Mouse (Mus musculus) heart, embryonic 10.5 days (tissue): ENCODE results near the gene Cap1. TPM values are rescaled to one million over a fixed set of nuclear protein-coding genes. Genes with fewer than 3 reads are reported as not detected.
"Not testable (repeated sequence)": the region's sequence is repeated elsewhere in the genome, so short reads cannot be mapped to it uniquely, and the experiment has no call there.

Experiments used
- DNase-seq: peaks from one replicate; pipeline ENCODE4 v3.0.0-alpha.2; 2017; ENCODE audit warnings: low spot score
- H3K27ac ChIP-seq: fragments of 300-500 bp; sonication (generic); 2 replicates; pipeline ENCODE4 v1.5.1; 2016; ENCODE audit warnings: mild to moderate bottlenecking
- H3K27me3 ChIP-seq: fragments of 300-500 bp; sonication (generic); 2 replicates; pipeline ENCODE4 v1.6.1; 2016; ENCODE audit warnings: mild to moderate bottlenecking; ENCODE audit not compliant: poor library complexity, insufficient read depth, severe bottlenecking
- H3K36me3 ChIP-seq: fragments of 300-500 bp; sonication (generic); 2 replicates; pipeline ENCODE4 v1.6.1; 2016; ENCODE audit warnings: mild to moderate bottlenecking, moderate library complexity
- H3K4me1 ChIP-seq: fragments of 300-500 bp; sonication (generic); 2 replicates; pipeline ENCODE4 v1.6.1; 2016; ENCODE audit warnings: mild to moderate bottlenecking
- H3K4me3 ChIP-seq: fragments of 300-500 bp; sonication (generic); 2 replicates; pipeline ENCODE4 v1.5.1; 2016; ENCODE audit warnings: mild to moderate bottlenecking, moderate library complexity
- H3K9me3 ChIP-seq: fragments of 300-500 bp; sonication (generic); 2 replicates; pipeline ENCODE4 v1.6.1; 2016; ENCODE audit warnings: mild to moderate bottlenecking, moderate library complexity
- WGBS: fragments of 180-500 bp; shearing (Covaris S2); methylation state at CpG from one replicate; pipeline ENCODE4 v1.1.7; 2016; 5-methylcytosine and 5-hydroxymethylcytosine counted together
- polyA plus RNA-seq: library from polyadenylated mRNA; unstranded; fragments of >200 nt; fragmentation: Nextera tagmentation; extraction: Ambion mirVana; gene quantifications from 2 replicates; pipeline ENCODE4 v1.2.1, GENCODE M21; 2016

Gene Cap1
- polyA plus RNA-seq, 1 experiment from 2014 or later: 21.7 TPM

- DNase-seq: no peak
- Histone ChIP-seq H3K27me3 (no peaks in the 10 kb centered on the region), H3K27ac (no peak overlapping the region), H3K4me3 (no peak overlapping the region), H3K4me1 (no peaks in the 10 kb centered on the region), H3K36me3 (peaks cover 77% of the 10 kb centered on the region), H3K9me3 (no peaks in the 10 kb centered on the region)
- 88% methylated on average over 4 of the region's 4 CpGs for WGBS
These were observed 31.1 kb downstream of the Cap1 start for GRCm38 (mm10) chr4:122854770-122855169.

DNA sequence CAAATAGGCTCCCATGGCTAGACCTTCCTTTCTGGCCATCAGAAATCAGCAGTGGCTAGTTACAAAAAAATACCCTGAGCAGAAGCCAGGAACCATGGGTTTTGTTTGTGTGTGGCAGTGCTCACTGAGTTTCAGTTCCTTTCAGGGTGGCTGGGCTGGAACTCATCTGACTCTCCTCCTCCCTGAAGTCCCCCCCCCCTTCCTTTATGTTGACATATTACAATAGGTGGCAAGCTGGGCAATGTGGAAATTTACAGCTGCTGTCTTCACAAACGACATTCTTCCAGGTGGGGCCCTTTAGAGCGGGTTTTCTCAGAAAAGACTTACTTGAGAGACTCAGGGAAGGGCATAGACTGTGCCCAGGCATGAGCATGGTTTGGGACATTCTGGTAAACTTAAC, 32.2 kb downstream of the Cap1 start:
- no peak overlapping the region for H3K27ac ChIP-seq
- H3K36me3 ChIP-seq: peaks cover 77% of the 10 kb centered on the region
- no peaks in the 10 kb centered on the region for H3K4me1 ChIP-seq
- H3K4me3 ChIP-seq: no peak overlapping the region
- WGBS: 65% methylated on average over 2 of the region's 2 CpGs
- H3K27me3 ChIP-seq: no peaks in the 10 kb centered on the region
- DNase-seq: no peak
- no peaks in the 10 kb centered on the region for H3K9me3 ChIP-seq

DNA sequence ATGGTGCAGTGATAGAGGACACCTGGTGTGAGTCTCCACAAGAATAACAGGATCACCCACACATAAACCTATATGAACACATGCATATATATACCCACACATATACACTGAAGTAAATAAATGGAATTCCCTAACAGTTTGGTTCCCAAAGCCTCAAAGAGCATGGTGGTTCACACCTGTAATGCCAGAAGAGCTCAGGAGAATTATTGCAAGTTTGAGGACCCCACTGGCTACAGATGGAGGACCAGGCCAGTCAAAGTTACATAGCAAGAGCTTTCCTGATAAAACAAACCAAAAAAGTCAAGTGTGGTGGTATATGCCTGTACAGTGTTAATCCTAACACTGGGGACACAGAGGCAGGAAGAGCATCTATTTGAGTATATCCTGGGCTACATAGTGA, 34.3 kb downstream of the Cap1 start:
- no peak for DNase-seq
- H3K4me3 ChIP-seq: no peak overlapping the region
- no peak overlapping the region for H3K27ac ChIP-seq
- H3K4me1 ChIP-seq: no peaks in the 10 kb centered on the region
- H3K9me3 ChIP-seq: no peaks in the 10 kb centered on the region
- no peaks in the 10 kb centered on the region for H3K27me3 ChIP-seq
- peaks cover 77% of the 10 kb centered on the region for H3K36me3 ChIP-seq

DNA sequence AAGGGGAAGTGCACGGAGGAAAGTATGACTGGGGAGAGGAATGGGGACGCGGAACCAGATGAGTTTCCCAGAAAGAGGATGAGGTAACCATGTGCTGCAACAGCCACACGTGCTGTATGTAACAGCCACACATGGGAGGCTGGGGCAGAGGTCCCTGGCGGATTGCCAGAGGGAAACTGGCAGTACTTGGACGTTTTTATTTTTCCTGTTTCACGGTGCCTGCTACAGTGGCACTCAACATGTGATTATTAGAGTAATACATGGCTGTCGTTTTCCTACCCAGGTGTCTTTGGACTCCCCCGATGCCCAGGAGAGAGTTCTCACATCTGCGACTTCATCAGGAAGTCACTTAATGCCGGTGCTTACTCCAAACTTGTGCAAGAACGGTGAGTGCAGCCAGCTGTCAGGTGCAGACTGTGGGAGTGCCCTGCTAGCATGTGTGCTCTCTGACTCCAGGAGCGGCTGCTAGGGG, 37.7 kb downstream of the Cap1 start:
- 83% methylated on average over 13 of the region's 13 CpGs for WGBS
- peaks cover 82% of the 10 kb centered on the region for H3K36me3 ChIP-seq
- no peaks in the 10 kb centered on the region for H3K9me3 ChIP-seq
- no peak overlapping the region for H3K4me3 ChIP-seq
- DNase-seq: no peak
- H3K27ac ChIP-seq: no peak overlapping the region
- no peaks in the 10 kb centered on the region for H3K27me3 ChIP-seq
- H3K4me1 ChIP-seq: no peaks in the 10 kb centered on the region

DNA sequence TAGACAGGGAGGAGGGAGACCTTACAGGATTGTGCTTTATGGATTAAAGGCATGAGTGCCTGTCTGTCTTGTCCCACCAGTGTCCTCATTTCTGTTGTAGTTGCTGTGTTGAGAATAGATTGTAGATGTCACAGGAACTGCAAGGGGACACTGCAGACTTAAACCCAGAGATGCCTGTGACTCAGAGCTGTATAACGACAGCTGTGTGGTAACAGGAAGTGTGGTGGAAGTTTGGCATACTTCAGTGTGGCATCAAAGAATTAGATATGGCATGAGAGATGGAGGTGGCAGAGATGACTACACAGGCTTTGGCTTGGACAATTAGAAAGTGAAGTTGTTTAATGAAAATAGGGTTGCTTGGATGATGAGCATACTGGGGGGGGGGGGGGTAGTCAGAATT, 47.4 kb downstream of the Cap1 start:
- no peaks in the 10 kb centered on the region for H3K9me3 ChIP-seq
- no peak overlapping the region for H3K27ac ChIP-seq
- no peak for DNase-seq
- H3K27me3 ChIP-seq: no peaks in the 10 kb centered on the region
- 49% methylated on average over 1 of the region's 1 CpGs for WGBS
- H3K36me3 ChIP-seq: peaks cover 20% of the 10 kb centered on the region
- H3K4me3 ChIP-seq: no peak overlapping the region
- H3K4me1 ChIP-seq: peaks cover 10% of the 10 kb centered on the region; the same call in 1 of the 2 replicates

DNA sequence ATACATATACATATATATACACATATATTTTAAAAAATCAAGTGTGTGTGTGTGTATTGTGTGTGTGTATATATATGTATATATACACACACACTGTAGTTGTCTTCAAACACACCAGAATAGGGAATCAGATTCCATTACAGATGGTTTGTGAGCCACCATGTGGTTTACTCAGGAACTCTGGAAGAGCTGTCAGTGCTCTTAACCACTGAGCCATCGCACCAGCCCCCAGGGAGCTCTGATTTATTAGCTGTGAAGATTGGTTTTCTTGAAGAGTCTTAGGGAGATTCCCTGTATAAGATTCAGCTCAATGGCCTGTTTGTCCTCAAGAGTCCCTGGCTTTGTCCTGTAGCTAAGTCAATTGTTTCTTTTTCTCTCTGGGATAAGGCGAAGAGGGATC, 47.9 kb downstream of the Cap1 start:
- Histone ChIP-seq H3K9me3 (no peaks in the 10 kb centered on the region), H3K36me3 (peaks cover 20% of the 10 kb centered on the region)
- 81% methylated on average over 2 of the region's 2 CpGs for WGBS

DNA sequence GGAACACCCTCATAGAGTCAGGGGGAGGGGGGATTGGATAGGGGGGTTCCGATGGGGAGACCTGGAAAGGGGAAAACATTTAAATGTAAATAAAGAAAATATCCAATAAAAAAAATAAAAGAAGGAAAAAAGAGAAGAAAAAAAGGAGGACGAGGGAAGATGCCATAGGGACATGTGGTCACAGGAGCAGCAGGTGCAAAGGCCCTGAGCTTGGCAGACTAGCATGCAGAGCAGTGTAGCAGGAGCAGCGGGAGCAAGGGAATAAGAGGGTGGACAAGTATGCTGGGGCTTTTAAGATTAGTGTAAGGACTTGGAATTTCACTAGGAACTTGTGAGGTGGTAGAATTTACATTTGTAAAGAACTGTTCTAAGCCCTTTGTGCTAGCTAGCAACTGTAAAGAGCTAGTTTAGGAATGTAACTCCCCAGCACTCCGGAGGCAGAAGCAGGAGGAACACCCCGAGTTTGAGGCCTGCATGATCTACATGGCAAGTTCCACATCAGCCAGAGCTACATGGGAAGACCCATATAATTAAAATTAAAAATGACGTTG, 48.6 kb downstream of the Cap1 start:
- 73% methylated on average over 6 of the region's 6 CpGs for WGBS

More for the DNA sequence above, 47.9 kb downstream of the Cap1 start:
- H3K27ac ChIP-seq: no peak overlapping the region
- H3K27me3 ChIP-seq: no peaks in the 10 kb centered on the region
- H3K4me3 ChIP-seq: no peak overlapping the region
- peaks cover 10% of the 10 kb centered on the region; the same call in 1 of the 2 replicates for H3K4me1 ChIP-seq
- DNase-seq: no peak

DNA sequence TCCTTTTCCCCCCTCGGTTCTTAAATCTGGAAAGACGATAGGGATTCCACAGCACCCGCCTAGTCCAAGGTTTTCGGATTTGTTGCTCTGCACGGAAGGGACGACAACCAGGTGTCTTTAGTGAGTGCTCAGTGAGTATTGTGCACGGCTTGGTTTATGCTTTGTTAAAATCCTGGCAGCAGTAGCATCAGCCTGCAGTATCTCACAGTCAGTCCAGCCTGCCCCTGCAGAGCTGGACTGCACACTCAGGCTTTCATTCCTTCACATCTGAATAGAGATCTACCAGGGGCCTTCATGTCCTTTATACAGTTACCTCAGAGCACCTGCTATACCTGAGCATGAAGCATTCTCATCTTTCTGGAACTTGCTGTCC, 49.5 kb downstream of the Cap1 start:
- no peak for DNase-seq
- Histone ChIP-seq H3K27ac (peak overlapping the region; percentile 86), H3K27me3 (no peaks in the 10 kb centered on the region), H3K9me3 (no peaks in the 10 kb centered on the region), H3K4me3 (peak overlapping the region; percentile 75), H3K4me1 (peaks cover 10% of the 10 kb centered on the region; the same call in 1 of the 2 replicates), H3K36me3 (peaks cover 9% of the 10 kb centered on the region; the same call in 1 of the 2 replicates)
- 1% methylated on average over 7 of the region's 7 CpGs for WGBS

More for the DNA sequence above, 48.6 kb downstream of the Cap1 start:
- no peak overlapping the region for H3K4me3 ChIP-seq
- H3K9me3 ChIP-seq: no peaks in the 10 kb centered on the region
- H3K27me3 ChIP-seq: no peaks in the 10 kb centered on the region
- H3K27ac ChIP-seq: no peak overlapping the region
- no peak for DNase-seq
- peaks cover 10% of the 10 kb centered on the region; the same call in 1 of the 2 replicates for H3K4me1 ChIP-seq
- peaks cover 18% of the 10 kb centered on the region for H3K36me3 ChIP-seq

- Histone ChIP-seq H3K27me3 (no peaks in the 10 kb centered on the region), H3K9me3 (no peaks in the 10 kb centered on the region), H3K27ac (peak within 1 kb of the TSS; percentile 86), H3K4me1 (peaks cover 10% of the 10 kb centered on the region; the same call in 1 of the 2 replicates), H3K36me3 (peaks cover 3% of the 10 kb centered on the region; the same call in 1 of the 2 replicates), H3K4me3 (peak within 1 kb of the TSS; percentile 75)
- DNase-seq: peak; percentile 92
- WGBS: 6% methylated on average over 31 of the region's 31 CpGs
These were observed 50.1 kb downstream of the Cap1 start, which contains the start of gene Ppt1 for GRCm38 (mm10) chr4:122835530-122836402. Gene Ppt1, plus strand, starts transcription at chr4:122836242.

DNA sequence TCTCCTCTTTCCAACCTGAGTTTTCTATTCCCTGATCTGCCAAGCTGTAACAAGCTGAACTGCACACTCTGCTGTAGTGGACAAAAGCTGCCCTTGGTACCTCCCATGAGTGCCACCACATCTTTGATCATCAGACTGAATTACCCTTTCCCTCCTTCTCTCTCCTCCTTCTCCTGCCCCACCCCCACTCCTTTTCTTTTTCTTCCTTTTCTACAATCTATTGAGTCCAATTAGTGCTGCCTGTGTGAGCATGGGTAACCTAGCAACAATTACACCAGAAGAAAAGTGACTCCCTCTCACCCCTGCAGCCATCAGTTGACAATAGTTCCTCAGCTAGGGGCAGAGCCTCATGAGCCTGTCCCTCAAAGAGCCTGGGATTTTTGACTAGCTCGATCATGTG, 54.0 kb downstream of the Cap1 start:
- no peak overlapping the region for H3K27ac ChIP-seq
- no peak for DNase-seq
- H3K4me3 ChIP-seq: no peak overlapping the region
- H3K36me3 ChIP-seq: no peaks in the 10 kb centered on the region
- no peaks in the 10 kb centered on the region for H3K9me3 ChIP-seq
- H3K27me3 ChIP-seq: no peaks in the 10 kb centered on the region
- 75% methylated on average over 1 of the region's 1 CpGs for WGBS
- peaks cover 15% of the 10 kb centered on the region for H3K4me1 ChIP-seq

DNA sequence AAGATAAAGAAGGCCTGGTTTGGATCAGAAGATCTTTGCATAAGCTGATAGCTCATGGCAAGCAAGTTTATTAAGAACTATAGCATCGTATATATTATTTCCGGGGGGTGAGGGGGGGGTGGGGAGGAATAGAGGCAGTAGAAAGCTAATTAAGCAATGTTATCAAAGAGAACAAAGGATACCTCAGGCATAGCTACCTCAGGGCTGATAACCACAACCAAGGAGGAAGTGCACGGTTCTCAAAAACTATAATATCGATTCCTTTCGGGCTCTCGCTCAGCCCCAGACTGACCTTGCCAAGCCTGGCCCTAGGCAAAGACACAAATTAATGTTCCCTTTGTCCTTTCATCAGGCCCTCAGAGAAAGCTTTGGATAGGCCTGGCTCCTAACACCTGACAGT, 56.5 kb downstream of the Cap1 start:
- no peaks in the 10 kb centered on the region for H3K36me3 ChIP-seq
- H3K4me1 ChIP-seq: peaks cover 13% of the 10 kb centered on the region
- no peaks in the 10 kb centered on the region for H3K27me3 ChIP-seq
- no peak overlapping the region for H3K27ac ChIP-seq
- H3K4me3 ChIP-seq: no peak overlapping the region
- no peak for DNase-seq
- WGBS: 93% methylated on average over 6 of the region's 6 CpGs
- no peaks in the 10 kb centered on the region for H3K9me3 ChIP-seq

- no peak overlapping the region for H3K4me3 ChIP-seq
- peak overlapping the region; percentile 83 for H3K27ac ChIP-seq
- H3K27me3 ChIP-seq: no peaks in the 10 kb centered on the region
- H3K9me3 ChIP-seq: no peaks in the 10 kb centered on the region
- H3K4me1 ChIP-seq: peaks cover 17% of the 10 kb centered on the region
- no peaks in the 10 kb centered on the region for H3K36me3 ChIP-seq
- DNase-seq: no peak
These were observed 58.2 kb downstream of the Cap1 start for GRCm38 (mm10) chr4:122827651-122828050.

- H3K27me3 ChIP-seq, DNase-seq, H3K9me3 ChIP-seq, H3K4me1 ChIP-seq, H3K27ac ChIP-seq, H3K4me3 ChIP-seq, H3K36me3 ChIP-seq: not testable (repeated sequence)
- WGBS: 15% methylated on average over 10 of the region's 10 CpGs
These were observed 64.9 kb downstream of the Cap1 start for GRCm38 (mm10) chr4:122820941-122821340.
